Mouse (Mus musculus): Measurements from ENCODE around the gene Serac1. TPM values are rescaled to one million over a fixed set of nuclear protein-coding genes. Genes with fewer than 3 reads are reported as not detected.

Serac1 gene
- polyA plus RNA-seq, 1 experiment from 2014 or later: 13.0 TPM

DNA sequence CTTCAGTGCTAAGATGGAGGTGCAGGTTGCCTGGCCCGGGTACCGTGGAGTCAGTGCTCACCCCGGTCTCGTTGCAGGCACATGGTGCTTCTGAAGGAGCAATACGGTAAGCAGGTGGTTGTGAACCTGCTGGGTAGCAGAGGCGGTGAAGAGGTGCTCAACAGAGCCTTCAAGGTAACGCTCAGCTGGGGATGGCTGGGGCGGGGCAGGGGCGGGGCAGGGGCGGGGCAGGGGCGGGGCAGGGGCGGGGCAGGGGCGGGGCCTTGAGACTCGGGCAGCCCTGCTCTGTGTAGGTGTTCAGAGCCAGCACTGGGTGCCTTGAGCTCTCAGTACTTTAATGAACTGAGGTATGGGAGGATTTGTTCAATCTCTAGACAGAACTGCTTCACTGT, 74.3 kb downstream of the Serac1 start:
- no peaks in the 10 kb centered on the region for H3K36me3 ChIP-seq (ENCODE audit: control insufficient read depth, insufficient read depth, low read length)
- H3K9me3 ChIP-seq (ENCODE audit: control insufficient read depth, low read length): no peaks in the 10 kb centered on the region
- no peaks in the 10 kb centered on the region for H3K27me3 ChIP-seq (ENCODE audit: control insufficient read depth, insufficient read depth, low read length)
- H3K4me3 ChIP-seq (ENCODE audit: low read depth, low read length): no peak overlapping the region
- H3K4me2 ChIP-seq (ENCODE audit: low read depth, low read length): no peak overlapping the region
- no peak for ATAC-seq (ENCODE audit: low read depth)
- WGBS: 11% methylated on average over 10 of the region's 14 CpGs
- no peak overlapping the region for H3K9ac ChIP-seq (replicated peaks; ENCODE audit: low read depth, low read length)
- 0 out of 2 replicates have a peak, but pooled peaks cover 3% of the 10 kb centered on the region for H3K4me1 ChIP-seq (ENCODE audit: control insufficient read depth, insufficient read depth, low read length)
- peak overlapping the region; percentile 34; the same call in 1 of the 2 replicates for H3K27ac ChIP-seq (ENCODE audit: low read depth, low read length)

DNA sequence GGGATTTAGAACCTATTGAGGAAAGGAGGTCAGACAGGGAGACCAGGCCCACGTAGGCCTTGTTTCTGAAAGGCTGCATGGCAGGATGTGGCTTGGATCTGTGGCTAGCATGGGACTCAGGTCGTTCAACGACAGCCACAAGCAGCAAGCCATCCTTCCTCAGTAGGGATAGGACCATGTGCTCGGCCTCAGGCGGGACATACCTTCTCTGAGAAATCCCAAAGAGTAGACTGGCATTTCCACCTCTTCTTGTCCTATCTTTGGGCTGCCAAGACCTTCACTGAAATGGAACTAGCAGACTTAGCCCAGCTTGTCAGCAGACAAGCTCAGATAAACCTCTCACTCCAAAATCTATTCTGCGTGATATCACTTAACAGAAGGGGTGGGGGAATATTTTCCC, 75.9 kb downstream of the Serac1 start:
- no peak for ATAC-seq (ENCODE audit: low read depth)
- Histone ChIP-seq H3K36me3 (ENCODE audit: control insufficient read depth, insufficient read depth, low read length) (no peaks in the 10 kb centered on the region), H3K9me3 (ENCODE audit: control insufficient read depth, low read length) (no peaks in the 10 kb centered on the region), H3K27ac (ENCODE audit: low read depth, low read length) (no peak overlapping the region), H3K4me2 (ENCODE audit: low read depth, low read length) (no peak overlapping the region), H3K9ac (replicated peaks; ENCODE audit: low read depth, low read length) (no peak overlapping the region), H3K4me3 (ENCODE audit: low read depth, low read length) (no peak overlapping the region), H3K4me1 (ENCODE audit: control insufficient read depth, insufficient read depth, low read length) (0 out of 2 replicates have a peak, but pooled peaks cover 3% of the 10 kb centered on the region), H3K27me3 (ENCODE audit: control insufficient read depth, insufficient read depth, low read length) (no peaks in the 10 kb centered on the region)
- 94% methylated on average over 6 of the region's 6 CpGs for WGBS

GRCm38 (mm10) chr17:6002563-6002962, 77.0 kb downstream of the Serac1 start:
- H3K4me1 ChIP-seq (ENCODE audit: control insufficient read depth, insufficient read depth, low read length): 0 out of 2 replicates have a peak, but pooled peaks cover 3% of the 10 kb centered on the region
- H3K4me2 ChIP-seq (ENCODE audit: low read depth, low read length): no peak overlapping the region
- ATAC-seq (ENCODE audit: low read depth): no peak
- H3K36me3 ChIP-seq (ENCODE audit: control insufficient read depth, insufficient read depth, low read length): no peaks in the 10 kb centered on the region
- no peaks in the 10 kb centered on the region for H3K27me3 ChIP-seq (ENCODE audit: control insufficient read depth, insufficient read depth, low read length)
- H3K9me3 ChIP-seq (ENCODE audit: control insufficient read depth, low read length): no peaks in the 10 kb centered on the region
- no peak overlapping the region for H3K4me3 ChIP-seq (ENCODE audit: low read depth, low read length)
- no peak overlapping the region for H3K9ac ChIP-seq (replicated peaks; ENCODE audit: low read depth, low read length)
- H3K27ac ChIP-seq (ENCODE audit: low read depth, low read length): no peak overlapping the region
- 89% methylated on average over 6 of the region's 6 CpGs for whole genome bisulfite sequencing

DNA sequence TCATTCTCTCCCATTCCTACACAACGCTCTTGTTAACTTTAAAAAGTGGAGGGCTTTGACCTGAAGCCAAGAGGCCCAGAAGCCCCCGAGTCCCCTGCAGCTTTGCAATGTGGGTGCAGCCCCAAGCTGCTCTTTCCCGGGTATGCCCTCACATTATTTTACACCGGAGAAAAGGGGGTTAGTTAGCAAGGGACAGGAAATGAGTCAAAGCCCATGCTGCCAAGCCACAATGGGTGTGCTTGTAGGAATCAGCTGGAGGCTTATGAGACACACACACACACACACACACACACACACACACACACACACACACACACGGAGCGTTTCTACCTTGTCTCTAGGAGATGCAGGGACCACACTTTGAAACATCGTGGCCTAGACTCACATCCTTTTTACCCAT, 77.7 kb downstream of the Serac1 start:
- Histone ChIP-seq H3K9me3 (ENCODE audit: control insufficient read depth, low read length) (no peaks in the 10 kb centered on the region), H3K4me1 (ENCODE audit: control insufficient read depth, insufficient read depth, low read length) (0 out of 2 replicates have a peak, but pooled peaks cover 3% of the 10 kb centered on the region), H3K9ac (replicated peaks; ENCODE audit: low read depth, low read length) (no peak overlapping the region), H3K27me3 (ENCODE audit: control insufficient read depth, insufficient read depth, low read length) (no peaks in the 10 kb centered on the region), H3K4me3 (ENCODE audit: low read depth, low read length) (no peak overlapping the region), H3K27ac (ENCODE audit: low read depth, low read length) (no peak overlapping the region), H3K36me3 (ENCODE audit: control insufficient read depth, insufficient read depth, low read length) (no peaks in the 10 kb centered on the region), H3K4me2 (ENCODE audit: low read depth, low read length) (no peak overlapping the region)
- ATAC-seq (ENCODE audit: low read depth): no peak
- 80% methylated on average over 7 of the region's 7 CpGs for WGBS

- 84% methylated on average over 6 of the region's 6 CpGs for WGBS
- H3K36me3 ChIP-seq (ENCODE audit: control insufficient read depth, insufficient read depth, low read length): no peaks in the 10 kb centered on the region
- no peaks in the 10 kb centered on the region for H3K27me3 ChIP-seq (ENCODE audit: control insufficient read depth, insufficient read depth, low read length)
- H3K4me2 ChIP-seq (ENCODE audit: low read depth, low read length): no peak overlapping the region
- ATAC-seq (ENCODE audit: low read depth): no peak
- H3K27ac ChIP-seq (ENCODE audit: low read depth, low read length): no peak overlapping the region
- no peaks in the 10 kb centered on the region for H3K9me3 ChIP-seq (ENCODE audit: control insufficient read depth, low read length)
- no peak overlapping the region for H3K4me3 ChIP-seq (ENCODE audit: low read depth, low read length)
- H3K9ac ChIP-seq (replicated peaks; ENCODE audit: low read depth, low read length): no peak overlapping the region
- 0 out of 2 replicates have a peak, but pooled peaks cover 3% of the 10 kb centered on the region for H3K4me1 ChIP-seq (ENCODE audit: control insufficient read depth, insufficient read depth, low read length)
These were observed 78.2 kb downstream of the Serac1 start for GRCm38 (mm10) chr17:6001389-6001788.

DNA sequence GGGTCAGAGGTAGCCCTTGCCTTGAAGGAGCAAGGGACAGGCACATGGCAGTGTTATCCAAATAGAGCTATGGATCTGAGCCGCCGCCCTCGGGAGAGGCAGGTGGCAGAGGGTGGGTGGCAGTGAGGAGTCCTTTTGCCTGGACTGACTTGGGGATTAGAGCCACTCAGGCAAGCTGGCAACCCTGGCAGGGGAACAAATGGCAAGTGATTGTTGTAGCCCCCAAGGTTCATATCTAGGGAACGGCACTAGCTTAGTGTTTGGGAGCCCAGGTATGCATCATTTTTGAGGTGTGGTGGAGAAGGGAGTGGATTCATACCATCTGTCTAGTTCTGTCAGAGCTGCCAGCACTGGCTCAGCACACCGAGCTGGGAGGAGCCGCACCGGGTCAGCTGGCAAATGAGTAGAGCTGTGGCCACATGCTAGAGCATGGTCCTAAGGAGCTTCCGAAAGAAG, 78.6 kb downstream of the Serac1 start:
- WGBS: 91% methylated on average over 8 of the region's 8 CpGs
- no peak overlapping the region for H3K4me3 ChIP-seq (ENCODE audit: low read depth, low read length)
- no peak overlapping the region for H3K27ac ChIP-seq (ENCODE audit: low read depth, low read length)
- H3K9ac ChIP-seq (replicated peaks; ENCODE audit: low read depth, low read length): no peak overlapping the region
- H3K4me1 ChIP-seq (ENCODE audit: control insufficient read depth, insufficient read depth, low read length): 0 out of 2 replicates have a peak, but pooled peaks cover under 1% of the 10 kb centered on the region
- H3K4me2 ChIP-seq (ENCODE audit: low read depth, low read length): no peak overlapping the region
- no peak for ATAC-seq (ENCODE audit: low read depth)
- H3K36me3 ChIP-seq (ENCODE audit: control insufficient read depth, insufficient read depth, low read length): no peaks in the 10 kb centered on the region
- H3K27me3 ChIP-seq (ENCODE audit: control insufficient read depth, insufficient read depth, low read length): no peaks in the 10 kb centered on the region
- no peaks in the 10 kb centered on the region for H3K9me3 ChIP-seq (ENCODE audit: control insufficient read depth, low read length)

GRCm38 (mm10) chr17:5999039-5999543, 80.5 kb downstream of the Serac1 start:
- WGBS: 84% methylated on average over 5 of the region's 5 CpGs

DNA sequence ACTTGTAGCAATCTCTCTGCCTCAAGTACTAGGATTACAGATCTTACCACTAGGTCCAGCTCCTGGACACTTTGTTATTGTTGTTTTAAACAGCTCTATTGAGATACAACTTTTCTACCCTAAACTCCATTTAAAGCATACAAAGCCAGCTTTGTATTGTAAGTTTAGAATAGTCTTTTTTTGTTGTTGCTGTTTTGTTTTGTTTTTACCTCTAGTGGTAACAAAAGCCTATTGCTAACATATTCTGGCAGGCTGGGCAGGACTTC, 81.4 kb downstream of the Serac1 start:
- Histone ChIP-seq H3K4me2 (ENCODE audit: low read depth, low read length) (no peak overlapping the region), H3K27ac (ENCODE audit: low read depth, low read length) (no peak overlapping the region), H3K27me3 (ENCODE audit: control insufficient read depth, insufficient read depth, low read length) (no peaks in the 10 kb centered on the region), H3K4me3 (ENCODE audit: low read depth, low read length) (no peak overlapping the region), H3K36me3 (ENCODE audit: control insufficient read depth, insufficient read depth, low read length) (no peaks in the 10 kb centered on the region), H3K4me1 (ENCODE audit: control insufficient read depth, insufficient read depth, low read length) (no peaks in the 10 kb centered on the region), H3K9ac (replicated peaks; ENCODE audit: low read depth, low read length) (no peak overlapping the region), H3K9me3 (ENCODE audit: control insufficient read depth, low read length) (no peaks in the 10 kb centered on the region)
- ATAC-seq (ENCODE audit: low read depth): no peak

More at GRCm38 (mm10) chr17:5999039-5999543, 80.5 kb downstream of the Serac1 start:
- no peaks in the 10 kb centered on the region for H3K27me3 ChIP-seq (ENCODE audit: control insufficient read depth, insufficient read depth, low read length)
- no peak overlapping the region for H3K27ac ChIP-seq (ENCODE audit: low read depth, low read length)
- H3K4me3 ChIP-seq (ENCODE audit: low read depth, low read length): no peak overlapping the region
- H3K4me2 ChIP-seq (ENCODE audit: low read depth, low read length): no peak overlapping the region
- no peaks in the 10 kb centered on the region for H3K36me3 ChIP-seq (ENCODE audit: control insufficient read depth, insufficient read depth, low read length)
- no peak overlapping the region for H3K9ac ChIP-seq (replicated peaks; ENCODE audit: low read depth, low read length)
- no peaks in the 10 kb centered on the region for H3K9me3 ChIP-seq (ENCODE audit: control insufficient read depth, low read length)
- H3K4me1 ChIP-seq (ENCODE audit: control insufficient read depth, insufficient read depth, low read length): no peaks in the 10 kb centered on the region
- ATAC-seq (ENCODE audit: low read depth): no peak

DNA sequence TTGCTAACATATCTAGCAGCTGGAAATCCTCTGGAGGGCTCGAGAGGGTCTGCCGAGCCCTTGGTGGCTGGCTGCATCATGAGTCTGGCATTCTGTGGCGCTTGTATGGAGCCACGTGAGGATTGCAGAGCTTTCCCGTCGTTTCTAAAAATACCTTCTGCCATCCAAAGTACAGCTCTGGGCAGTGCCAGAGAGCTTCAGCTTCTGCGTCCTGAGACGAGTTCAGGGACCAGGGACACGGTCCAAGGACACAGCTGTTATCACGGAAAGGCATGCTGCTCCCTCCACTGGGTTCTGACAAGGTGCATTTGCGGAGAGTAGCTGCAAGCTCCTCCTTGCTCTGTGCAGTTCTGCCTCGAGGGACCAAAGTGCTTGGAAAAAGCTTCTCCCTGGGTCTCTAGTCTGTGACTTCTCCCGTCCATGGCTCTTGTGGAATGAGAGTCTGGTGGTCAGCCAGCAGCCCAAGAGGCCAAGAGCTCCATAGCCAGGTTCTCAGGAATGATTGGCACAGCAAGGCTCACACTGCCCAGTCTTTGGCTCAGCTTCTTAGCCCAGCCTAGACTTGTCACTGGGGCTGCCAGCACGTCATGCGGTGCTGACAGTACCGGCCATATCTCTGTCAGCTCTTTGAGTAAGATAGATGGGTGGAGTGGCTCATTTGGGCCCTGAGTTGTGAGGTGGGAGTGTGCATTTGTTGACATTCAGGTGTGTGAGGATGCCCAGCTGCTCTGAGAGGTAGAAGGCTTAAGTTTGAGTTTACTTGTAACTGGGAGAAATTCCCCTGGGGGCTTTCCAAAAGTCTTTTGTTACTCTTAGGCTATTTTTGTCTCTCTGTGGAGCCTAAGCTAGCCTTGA, 81.9 kb downstream of the Serac1 start:
- no peak overlapping the region for H3K27ac ChIP-seq (ENCODE audit: low read depth, low read length)
- H3K9ac ChIP-seq (replicated peaks; ENCODE audit: low read depth, low read length): no peak overlapping the region
- no peak for ATAC-seq (ENCODE audit: low read depth)
- H3K4me3 ChIP-seq (ENCODE audit: low read depth, low read length): no peak overlapping the region
- WGBS: 80% methylated on average over 16 of the region's 16 CpGs
- H3K4me2 ChIP-seq (ENCODE audit: low read depth, low read length): no peak overlapping the region
- no peaks in the 10 kb centered on the region for H3K27me3 ChIP-seq (ENCODE audit: control insufficient read depth, insufficient read depth, low read length)
- H3K9me3 ChIP-seq (ENCODE audit: control insufficient read depth, low read length): no peaks in the 10 kb centered on the region
- H3K4me1 ChIP-seq (ENCODE audit: control insufficient read depth, insufficient read depth, low read length): no peaks in the 10 kb centered on the region
- no peaks in the 10 kb centered on the region for H3K36me3 ChIP-seq (ENCODE audit: control insufficient read depth, insufficient read depth, low read length)
